Mouse (Mus musculus) urinary bladder, postnatal 14 days (tissue): ENCODE results near the gene Aldh2.
"Not testable (repeated sequence)": the region's sequence is repeated elsewhere in the genome, so short reads cannot be mapped to it uniquely, and the experiment has no call there.

Experiments
- DNase-seq: peaks from one replicate; pipeline ENCODE4 v3.0.0; 2021; ENCODE audit warnings: low spot score

The Aldh2 gene

GRCm38 (mm10) chr5:121593451-121594401 lies at the start of gene Aldh2:
Gene Aldh2 (minus strand): TSS chr5:121593824.
- peak; percentile 87 for DNase-seq

- DNase-seq, result no peak
Observed at GRCm38 (mm10) chr5:121639601-121640000, 46.0 kb upstream of the Aldh2 start.

DNA sequence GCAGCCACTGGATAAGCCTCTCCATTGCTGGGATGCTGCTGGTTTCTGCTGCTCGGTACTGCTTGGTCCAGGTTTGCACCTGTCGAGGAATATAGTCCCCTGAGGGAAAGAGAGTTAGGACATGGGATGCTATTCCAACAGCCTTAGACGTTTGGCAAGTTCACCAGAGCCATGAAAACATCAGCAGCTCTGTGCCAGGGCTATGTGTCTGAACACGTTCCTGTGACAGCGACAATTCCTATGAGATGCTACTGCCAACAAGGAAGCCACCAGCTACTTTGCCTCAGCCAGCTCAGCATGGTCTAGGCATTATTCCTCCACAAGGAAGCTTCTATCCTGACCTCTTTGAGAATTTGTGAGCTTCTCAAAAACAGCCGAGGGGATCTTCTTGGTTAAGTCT lies 43.7 kb upstream of the Aldh2 start:
- DNase-seq, result no peak

- no peak for DNase-seq
Observed at GRCm38 (mm10) chr5:121634668-121635067, 41.0 kb upstream of the Aldh2 start.

- no peak for DNase-seq
Observed at GRCm38 (mm10) chr5:121632804-121633203, 39.2 kb upstream of the Aldh2 start.

- DNase-seq, result not testable (repeated sequence)
Observed at GRCm38 (mm10) chr5:121631106-121631647, 37.6 kb upstream of the Aldh2 start.

- DNase-seq, result peak; percentile 80
Observed at GRCm38 (mm10) chr5:121627871-121628270, 34.2 kb upstream of the Aldh2 start.

DNA sequence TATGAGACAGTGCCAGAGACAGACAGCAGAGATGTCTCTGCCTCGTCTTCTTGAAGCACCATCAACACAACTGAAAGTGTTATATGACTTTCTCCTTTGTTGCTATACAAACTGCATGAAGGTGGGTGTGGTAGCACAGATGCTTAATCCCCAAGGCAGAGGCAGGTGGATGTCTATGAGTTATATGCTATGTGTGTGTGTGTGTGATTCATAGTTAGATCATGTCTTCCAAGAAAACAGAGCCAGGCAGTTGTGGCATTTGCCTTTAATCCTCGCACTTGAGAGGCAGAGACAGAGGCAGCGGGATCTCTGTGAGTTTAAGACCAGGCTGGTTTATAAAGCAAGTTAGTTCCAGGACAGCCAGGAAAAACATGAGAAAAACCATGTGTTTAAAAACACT lies 29.6 kb upstream of the Aldh2 start:
- DNase-seq, result no peak

GRCm38 (mm10) chr5:121621102-121621501 lies 27.5 kb upstream of the Aldh2 start:
- no peak for DNase-seq

GRCm38 (mm10) chr5:121618592-121619513 lies 25.2 kb upstream of the Aldh2 start, which contains the start of gene Acad12:
Gene Acad12 (minus strand): TSS chr5:121618938.
- DNase-seq, result peak; percentile 83

GRCm38 (mm10) chr5:121614921-121615320 lies 21.3 kb upstream of the Aldh2 start:
- not testable (repeated sequence) for DNase-seq

DNA sequence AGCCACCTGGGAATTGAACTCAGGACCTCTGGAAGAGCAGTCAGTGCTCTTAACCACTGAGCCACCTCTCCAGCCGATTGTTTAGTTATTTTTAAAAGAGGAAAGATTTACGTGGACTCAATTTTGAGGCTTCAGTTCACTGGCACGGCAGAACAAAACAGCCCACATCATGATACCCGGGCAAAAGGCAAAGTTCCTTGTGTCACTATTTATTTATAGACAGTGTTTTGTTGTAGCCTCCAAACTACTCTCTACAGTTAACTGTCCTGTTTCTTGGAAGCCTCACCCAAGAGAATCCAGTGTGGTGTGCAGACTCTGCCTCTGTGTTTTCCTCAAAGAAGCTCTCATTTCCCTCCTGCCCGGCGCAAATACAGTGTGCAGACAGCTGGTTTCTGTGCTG lies 18.4 kb upstream of the Aldh2 start:
- DNase-seq, result no peak

GRCm38 (mm10) chr5:121609556-121610135 lies 16.0 kb upstream of the Aldh2 start:
- DNase-seq, result not testable (repeated sequence)

GRCm38 (mm10) chr5:121606151-121606550 lies 12.5 kb upstream of the Aldh2 start:
- peak; percentile 83 for DNase-seq

GRCm38 (mm10) chr5:121603815-121604214 lies 10.2 kb upstream of the Aldh2 start:
- not testable (repeated sequence) for DNase-seq

DNA sequence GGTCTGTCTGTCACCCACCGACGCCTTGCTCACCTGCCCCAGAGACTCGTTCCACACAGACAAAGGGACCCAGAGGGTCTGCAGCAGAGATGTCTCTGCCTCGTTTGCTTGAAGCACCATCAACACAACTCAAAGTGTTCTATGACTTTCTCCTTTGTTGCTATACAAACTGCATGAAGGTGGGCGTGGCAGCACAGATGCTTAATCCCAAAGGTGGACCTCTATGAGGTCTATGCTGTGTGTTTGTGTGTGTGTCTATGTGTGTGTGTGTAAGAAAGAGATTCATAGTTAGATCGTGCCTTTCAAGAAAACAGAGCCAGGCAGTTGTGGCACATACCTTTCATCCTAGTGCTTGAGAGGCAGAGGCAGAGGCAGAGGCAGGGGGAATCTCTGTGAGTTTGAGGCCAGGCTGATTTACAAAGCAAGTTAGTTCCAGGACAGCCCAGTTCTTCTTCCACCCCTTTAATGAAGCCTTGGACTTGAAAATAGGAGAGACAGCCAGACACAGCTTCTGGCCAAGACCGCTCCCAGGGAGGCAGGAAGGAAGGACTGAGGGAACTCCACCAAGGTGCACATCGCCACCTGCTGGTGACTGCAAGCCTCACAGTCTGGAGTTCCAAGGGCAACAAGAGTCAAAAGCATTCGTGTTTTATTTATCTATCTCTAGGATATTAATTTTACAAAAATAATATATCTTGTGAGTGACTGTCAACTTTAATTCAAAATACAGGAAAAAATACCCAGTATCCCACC lies 8.1 kb upstream of the Aldh2 start:
- peak; percentile 95 for DNase-seq

DNA sequence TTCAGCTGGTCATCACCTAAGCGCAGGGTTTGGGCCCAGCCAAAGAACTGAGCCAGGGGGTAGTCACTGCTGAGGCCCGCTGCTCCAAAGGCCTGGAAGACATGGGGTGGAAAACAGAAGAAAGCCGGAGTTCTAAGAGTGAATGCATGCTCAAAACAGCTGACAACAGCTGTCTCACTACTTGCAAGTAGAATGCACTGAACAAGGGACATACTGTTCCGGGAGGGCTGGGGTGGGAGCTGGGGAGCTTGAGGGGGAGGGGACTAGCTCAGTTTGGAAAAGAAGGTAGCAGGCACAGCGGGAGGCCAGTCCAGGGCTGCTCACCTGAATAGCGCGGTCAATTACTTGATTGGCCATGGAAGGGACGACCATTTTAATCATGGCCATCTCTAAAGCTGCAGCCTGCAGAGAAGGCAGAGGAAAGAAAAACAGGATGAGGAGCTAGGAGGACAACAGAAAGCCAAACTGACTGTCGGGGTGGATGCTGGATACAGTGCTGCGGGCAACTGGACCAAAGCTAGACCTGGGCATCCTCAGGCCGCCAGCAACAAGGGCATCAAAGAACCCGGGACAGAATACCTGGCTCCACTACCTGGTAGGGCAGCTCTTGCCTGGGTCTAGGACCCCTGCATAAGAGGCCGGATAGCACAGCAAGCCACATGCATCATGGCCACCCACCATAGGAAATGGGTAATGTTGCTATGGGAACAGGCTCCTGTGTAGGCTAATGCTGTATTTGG lies 5.4 kb upstream of the Aldh2 start:
- no peak for DNase-seq

DNA sequence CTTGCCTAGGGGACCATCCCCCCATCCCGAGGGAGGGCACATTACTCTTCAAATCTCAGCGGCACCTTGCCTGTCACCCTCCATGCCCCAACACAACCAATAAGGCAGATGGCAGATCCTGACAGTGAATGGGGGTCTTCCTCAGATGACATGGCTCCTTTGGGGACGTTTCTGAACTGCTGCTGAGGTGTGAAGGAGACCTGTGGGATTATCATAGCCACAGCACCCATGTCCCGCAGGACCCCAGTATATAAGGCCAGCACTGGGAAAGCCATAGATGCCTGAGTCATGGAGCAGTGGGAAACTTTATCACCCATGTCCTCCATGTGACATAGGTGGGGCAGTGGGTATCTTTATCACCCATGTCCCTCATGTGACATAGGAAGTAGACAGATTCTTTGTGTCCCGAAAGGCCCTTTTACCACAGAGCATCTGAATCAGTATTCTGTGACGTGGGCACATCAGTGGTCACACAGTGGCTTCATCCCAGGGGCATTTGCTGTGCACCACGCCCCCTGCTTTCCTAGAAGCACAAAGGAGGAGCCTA lies 4.4 kb upstream of the Aldh2 start:
- no peak for DNase-seq

GRCm38 (mm10) chr5:121597332-121597731 lies 3.7 kb upstream of the Aldh2 start:
- no peak for DNase-seq

DNA sequence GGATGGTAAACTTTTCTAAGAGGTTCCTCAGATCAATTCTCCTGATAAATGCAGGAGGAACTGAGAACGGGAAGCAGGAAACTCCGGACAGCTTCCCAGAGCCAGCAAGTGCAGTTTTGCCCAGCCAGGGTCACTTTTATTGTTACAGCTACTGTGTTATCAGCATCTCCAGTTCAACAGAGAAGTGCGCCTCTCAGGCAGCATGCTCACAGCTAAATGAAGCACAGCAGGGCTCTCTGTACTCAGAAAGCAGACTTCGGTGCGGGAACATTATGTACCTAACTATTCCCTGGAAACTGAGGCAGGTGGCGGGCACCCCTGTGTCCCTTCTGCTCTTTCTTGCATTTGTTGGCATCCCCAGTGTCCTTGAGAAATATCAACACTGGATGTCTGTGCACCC lies 2.6 kb upstream of the Aldh2 start:
- no peak for DNase-seq
